ENCODE assay signal across 25 mouse cellular contexts in genomic region chr6:67193591-67193990, GRCm38 (mm10).
"Had no signal": no experiment of that assay in that cellular context is flagged by ENCODE, and none has a peak within 500 bp of the region (broad histone marks: within the 10 kb centered on the region; RNA-seq: fewer than 3 reads in every experiment).

No protein-coding gene starts in this region.

- H3K4me3 ChIP-seq: heart, embryonic 13.5 days; heart, embryonic 15.5 days; hindbrain, embryonic 13.5 days; hindbrain, embryonic 15.5 days; kidney, embryonic 15.5 days; limb, embryonic 13.5 days; limb, embryonic 15.5 days had no signal

- H3K27ac ChIP-seq: heart, embryonic 13.5 days; heart, embryonic 15.5 days; hindbrain, embryonic 13.5 days; hindbrain, embryonic 15.5 days; hindbrain, postnatal 0 days; kidney, embryonic 15.5 days; kidney, postnatal 0 days; limb, embryonic 13.5 days; limb, embryonic 15.5 days had no signal

- H3K4me2 ChIP-seq: heart, embryonic 11.5 days; heart, embryonic 13.5 days; heart, embryonic 15.5 days; hindbrain, embryonic 13.5 days; hindbrain, embryonic 15.5 days; kidney, embryonic 15.5 days; limb, embryonic 13.5 days; limb, embryonic 15.5 days had no signal

- H3K9ac ChIP-seq: forebrain, postnatal 0 days; heart, embryonic 13.5 days; heart, embryonic 15.5 days; hindbrain, embryonic 13.5 days; hindbrain, embryonic 15.5 days; kidney, embryonic 15.5 days; limb, embryonic 13.5 days; limb, embryonic 15.5 days had no signal

- H3K9me3 ChIP-seq: heart, embryonic 13.5 days; heart, embryonic 15.5 days; hindbrain, embryonic 13.5 days; hindbrain, embryonic 15.5 days; kidney, embryonic 15.5 days; limb, embryonic 13.5 days; limb, embryonic 15.5 days had no signal

- H3K36me3 ChIP-seq: heart, embryonic 13.5 days; heart, embryonic 15.5 days; hindbrain, embryonic 13.5 days; hindbrain, embryonic 15.5 days; kidney, embryonic 15.5 days; limb, embryonic 13.5 days; limb, embryonic 15.5 days had no signal

- DNase-seq: forebrain, postnatal 0 days; gastrocnemius, postnatal 14 days; gastrocnemius, postnatal 36 days; heart, adult 18-20 months; heart, postnatal 14 days; heart, postnatal 36 days; kidney, adult 11 months; kidney, adult 2 months; kidney, adult 9 months; kidney, postnatal 14 days; kidney, postnatal 36 days; layer of hippocampus, adult 9-11 months; layer of hippocampus, postnatal 36 days; left cerebral cortex, postnatal 4 days had no signal

- H3K4me1 ChIP-seq: hindbrain, embryonic 13.5 days; hindbrain, embryonic 15.5 days; limb, embryonic 13.5 days had no signal

- H3K27me3 ChIP-seq: heart, embryonic 13.5 days; heart, embryonic 15.5 days; hindbrain, embryonic 13.5 days; hindbrain, embryonic 15.5 days; kidney, embryonic 15.5 days; limb, embryonic 13.5 days; limb, embryonic 15.5 days had no signal

- ATAC-seq: forebrain, postnatal 0 days; hindbrain, postnatal 0 days; intestine, embryonic 16.5 days had no signal
